Mouse (Mus musculus) kidney, postnatal 10 days (tissue): ENCODE data around the gene Tns4.
A peak's percentile ranks its signal among the peaks of the same experiment; 100 is the strongest.

Experiments
- DNase-seq: peaks from one replicate; pipeline ENCODE4 v3.0.0; 2021; ENCODE audit warnings: mixed read lengths

The Tns4 gene

GRCm38 (mm10) chr11:99043632-99044031 lies 45.5 kb downstream of the Tns4 start:
- no peak for DNase-seq

GRCm38 (mm10) chr11:99042834-99043431 lies 46.2 kb downstream of the Tns4 start:
- peak; percentile 77 for DNase-seq

GRCm38 (mm10) chr11:99041841-99042780 lies 47.0 kb downstream of the Tns4 start:
- DNase-seq, result no peak

- peak; percentile 92 for DNase-seq
Measured at GRCm38 (mm10) chr11:99041051-99041729, 47.9 kb downstream of the Tns4 start, which contains the start of gene Igfbp4. Igfbp4 (plus strand) TSS chr11:99041244.

- peak; percentile 65 for DNase-seq
Measured at GRCm38 (mm10) chr11:99040346-99040974, 48.6 kb downstream of the Tns4 start.

- DNase-seq, result peak; percentile 91
Measured at GRCm38 (mm10) chr11:99039782-99040181, 49.3 kb downstream of the Tns4 start.

GRCm38 (mm10) chr11:99036254-99036653 lies 52.9 kb downstream of the Tns4 start:
- DNase-seq, result no peak

- DNase-seq, result no peak
Measured at GRCm38 (mm10) chr11:99035350-99035749, 53.8 kb downstream of the Tns4 start.

- DNase-seq, result no peak
Measured at GRCm38 (mm10) chr11:99026899-99027440, 62.1 kb downstream of the Tns4 start.

- no peak for DNase-seq
Measured at GRCm38 (mm10) chr11:99025878-99026277, 63.2 kb downstream of the Tns4 start.

GRCm38 (mm10) chr11:99024468-99025134 lies 64.5 kb downstream of the Tns4 start:
- DNase-seq, result no peak

- DNase-seq, result peak; percentile 86
Measured at GRCm38 (mm10) chr11:99023500-99024467, 65.3 kb downstream of the Tns4 start, which contains the start of gene Top2a. Top2a (minus strand) TSS chr11:99024189.

GRCm38 (mm10) chr11:99023094-99023493 lies 66.0 kb downstream of the Tns4 start:
- no peak for DNase-seq

- DNase-seq, result no peak
Measured at GRCm38 (mm10) chr11:99022384-99022933, 66.6 kb downstream of the Tns4 start.

- no peak for DNase-seq
Measured at GRCm38 (mm10) chr11:99019844-99020243, 69.3 kb downstream of the Tns4 start.
